Mouse (Mus musculus) Muller cell, postnatal 12 days (primary cell): ENCODE measurements around the gene A730009L09Rik.

Experiments used
- DNase-seq: peaks from one replicate; pipeline ENCODE4 v3.0.0-alpha.2; 2015; ENCODE audit errors: inconsistent ontology term

The A730009L09Rik gene

DNA sequence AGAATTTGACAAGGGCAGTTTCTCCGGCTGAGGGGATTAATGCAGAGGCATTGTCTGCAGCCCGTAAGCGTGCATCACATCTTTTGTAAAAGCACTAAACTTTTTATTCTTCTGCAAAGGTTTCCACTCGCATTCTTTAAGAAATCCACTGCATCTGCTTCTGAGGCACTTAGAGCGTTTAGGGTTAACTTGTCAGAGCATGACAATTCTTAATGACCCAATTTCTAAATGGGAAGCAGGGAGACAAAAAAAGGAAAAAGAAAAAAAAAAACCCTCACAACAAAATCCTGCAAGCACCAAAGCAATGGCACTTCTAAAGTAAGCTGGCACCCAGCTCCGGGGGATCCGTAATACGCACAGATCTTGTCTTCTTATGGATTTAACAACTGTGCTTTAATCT, at the start of gene A730009L09Rik:
Gene A730009L09Rik (plus strand): TSS at position 301 of the 400 bp plus-strand sequence.
- DNase-seq, result no peak

DNA sequence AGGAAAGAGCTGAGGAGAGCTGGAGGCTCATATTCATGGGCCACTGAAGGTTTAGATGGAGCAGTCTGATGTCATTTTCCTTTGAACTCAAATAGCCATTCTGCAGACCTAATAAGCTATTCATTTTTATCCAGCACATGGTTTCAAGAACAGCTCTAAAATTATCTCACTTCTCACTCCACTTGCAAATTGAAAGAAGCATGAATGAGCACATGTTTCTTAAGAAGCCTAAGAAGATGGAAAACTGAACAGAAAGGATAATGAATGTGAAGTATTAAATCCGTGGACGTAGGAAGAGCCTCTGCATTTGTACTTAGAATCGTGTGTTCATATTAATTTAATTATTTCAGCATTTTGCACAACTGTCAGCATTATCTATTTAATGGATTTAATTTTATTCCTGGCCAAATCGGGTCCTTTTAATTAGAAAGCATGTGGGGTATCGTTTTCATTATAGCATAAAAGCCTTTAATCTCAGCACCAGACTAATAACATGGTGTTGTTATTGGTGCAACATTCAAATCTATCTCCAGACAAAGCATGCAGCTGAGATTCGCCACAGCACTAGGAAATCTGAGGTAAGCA, 49.2 kb upstream of the A730009L09Rik start:
- DNase-seq, result peak; percentile 26

DNA sequence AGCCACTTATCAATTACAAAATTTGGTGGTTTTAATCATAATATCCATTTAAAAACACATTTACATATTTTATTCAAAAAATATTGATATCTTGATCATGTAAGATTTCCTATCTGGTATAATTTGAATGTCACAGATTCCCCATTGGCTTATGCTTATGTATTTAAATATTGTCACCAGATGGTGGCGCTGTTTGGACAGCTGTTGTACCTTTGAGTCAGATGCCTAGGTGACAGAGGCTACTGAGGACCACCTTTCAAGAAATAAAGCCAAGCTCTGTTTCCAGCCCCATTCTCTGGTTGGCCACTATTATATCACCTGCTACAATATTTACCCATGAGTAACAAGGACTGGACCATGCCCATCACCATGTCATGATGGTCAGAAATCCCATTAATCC, 46.0 kb upstream of the A730009L09Rik start:
- no peak for DNase-seq

DNA sequence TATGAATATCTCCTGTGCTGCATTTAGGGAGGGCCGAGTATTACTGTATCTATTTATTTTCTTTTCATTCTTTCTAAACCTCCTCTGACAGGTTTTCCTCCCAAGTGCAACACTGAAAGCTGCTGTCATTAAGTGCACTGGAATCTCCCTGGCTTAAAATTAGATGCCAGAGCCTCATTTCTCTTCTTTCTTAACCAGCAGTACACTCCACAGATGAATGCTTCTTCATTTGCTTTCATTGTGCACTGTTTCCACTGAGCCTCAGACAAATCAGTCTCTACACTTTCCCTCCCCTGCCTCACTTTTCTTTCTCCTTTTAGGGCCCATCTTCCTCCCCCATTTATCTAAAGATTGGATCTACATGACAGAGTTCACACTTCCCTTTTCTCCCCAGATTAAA, 44.9 kb upstream of the A730009L09Rik start:
- no peak for DNase-seq

DNA sequence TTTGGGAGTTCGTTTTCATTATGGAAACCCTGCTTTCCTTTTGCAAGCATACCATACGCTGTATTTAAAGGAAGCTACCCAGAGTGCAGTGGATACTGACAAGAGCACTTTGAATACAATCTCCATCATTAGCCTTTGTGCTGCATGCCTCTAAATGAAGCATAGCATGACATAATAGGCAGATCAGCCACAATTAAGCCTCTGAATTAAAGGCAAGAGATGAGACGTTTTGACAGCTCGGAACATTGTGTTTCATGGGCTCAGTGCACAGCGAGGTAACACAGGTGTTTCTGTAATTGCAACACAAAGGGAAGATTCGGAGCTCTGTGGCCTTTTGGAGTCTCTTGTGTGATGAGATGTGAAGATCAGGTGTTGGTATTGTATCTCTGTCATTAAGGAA, 41.5 kb upstream of the A730009L09Rik start:
- no peak for DNase-seq

DNA sequence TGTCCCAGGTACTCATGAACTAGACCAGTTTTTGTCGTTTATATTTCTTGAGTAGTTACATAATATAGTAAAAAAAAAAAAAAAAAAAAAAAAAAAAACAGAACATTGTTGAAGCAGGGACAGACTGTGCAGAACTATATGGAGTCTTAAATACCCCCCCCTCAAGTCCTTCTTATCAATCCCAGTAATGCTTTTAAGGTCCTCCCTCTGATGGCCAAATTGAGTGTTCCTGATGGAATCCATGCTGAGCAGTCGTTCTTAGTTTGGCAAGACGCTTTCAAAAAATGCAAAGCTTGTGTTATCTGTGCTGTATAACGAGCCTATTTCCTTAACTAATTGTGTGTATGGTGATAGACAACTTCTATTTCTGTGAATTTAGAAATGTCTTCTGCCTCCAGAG, 40.2 kb upstream of the A730009L09Rik start:
- DNase-seq, result no peak

DNA sequence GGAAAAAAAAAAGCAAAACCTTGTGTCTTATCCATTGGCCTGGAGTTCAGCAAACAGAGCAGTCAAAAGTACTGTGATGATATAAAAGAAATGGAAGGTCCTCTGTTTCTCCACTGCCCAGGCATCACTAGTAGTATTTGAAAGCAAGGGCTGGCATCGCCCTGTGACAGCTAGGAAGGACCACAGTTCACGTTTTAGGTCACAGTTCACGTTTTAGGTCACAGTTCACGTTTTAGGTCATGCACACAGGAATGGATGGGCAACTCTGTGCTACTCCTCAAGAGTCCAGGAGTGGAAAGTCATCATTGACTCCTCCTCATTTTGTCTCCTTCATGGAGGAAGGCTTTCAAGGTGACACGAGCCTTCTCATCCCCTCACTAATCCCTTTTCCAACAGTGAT, 38.0 kb upstream of the A730009L09Rik start:
- no peak for DNase-seq

DNA sequence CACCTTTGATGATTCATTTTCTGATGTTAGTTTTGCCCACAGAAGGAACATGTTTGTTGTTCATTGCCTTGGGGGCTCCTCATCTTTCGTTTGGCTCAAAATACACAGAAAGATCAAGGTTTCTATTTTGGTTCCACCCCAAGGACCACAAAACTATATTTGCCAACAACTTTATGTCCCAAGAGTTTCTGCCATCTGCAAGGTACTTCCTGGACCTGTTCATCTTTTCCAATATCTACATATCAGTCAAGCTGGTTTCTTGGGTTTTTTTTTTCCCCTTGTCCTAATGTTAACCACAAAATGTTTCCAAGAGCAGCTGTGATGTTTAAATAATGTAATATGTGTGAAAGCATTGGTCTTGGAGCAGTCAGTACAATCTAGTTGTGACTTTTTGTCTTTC, 37.4 kb upstream of the A730009L09Rik start:
- DNase-seq, result no peak

DNA sequence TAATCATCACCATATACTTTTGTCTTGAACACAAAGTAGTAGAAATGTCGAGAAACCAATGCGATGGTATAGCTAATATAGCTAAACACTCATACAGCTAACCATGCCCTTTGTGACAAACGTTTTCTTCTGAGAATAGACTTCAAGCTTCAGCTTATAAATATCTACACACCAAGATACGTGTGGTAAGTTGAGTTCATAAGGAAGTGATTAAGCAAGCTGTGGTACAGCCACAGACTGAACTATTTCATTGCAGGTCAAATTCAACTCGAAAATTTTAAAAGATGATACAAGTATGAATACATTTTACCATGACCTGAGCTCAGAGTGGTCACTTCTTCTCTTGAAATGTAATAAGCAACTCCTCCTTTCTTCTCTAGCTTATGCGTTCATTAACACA, 37.0 kb upstream of the A730009L09Rik start:
- no peak for DNase-seq

DNA sequence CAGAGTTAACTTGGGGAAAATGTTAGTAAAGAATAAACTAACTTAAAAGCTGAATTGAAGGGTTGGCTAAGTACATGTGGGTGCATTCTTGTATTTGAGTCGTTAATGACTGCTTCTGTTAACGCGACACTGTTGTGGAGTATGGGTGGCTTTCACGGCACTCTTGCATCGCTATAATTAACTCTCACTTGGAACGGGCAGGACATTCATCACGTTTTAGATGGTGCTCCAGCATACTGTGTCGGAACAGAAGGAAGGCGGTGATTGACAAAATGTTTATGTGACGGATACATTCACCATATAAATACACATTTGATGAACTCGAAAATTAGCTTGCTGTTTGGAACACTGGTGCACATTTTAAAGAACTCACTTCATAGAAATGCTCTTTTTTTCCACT, 29.0 kb upstream of the A730009L09Rik start:
- no peak for DNase-seq

DNA sequence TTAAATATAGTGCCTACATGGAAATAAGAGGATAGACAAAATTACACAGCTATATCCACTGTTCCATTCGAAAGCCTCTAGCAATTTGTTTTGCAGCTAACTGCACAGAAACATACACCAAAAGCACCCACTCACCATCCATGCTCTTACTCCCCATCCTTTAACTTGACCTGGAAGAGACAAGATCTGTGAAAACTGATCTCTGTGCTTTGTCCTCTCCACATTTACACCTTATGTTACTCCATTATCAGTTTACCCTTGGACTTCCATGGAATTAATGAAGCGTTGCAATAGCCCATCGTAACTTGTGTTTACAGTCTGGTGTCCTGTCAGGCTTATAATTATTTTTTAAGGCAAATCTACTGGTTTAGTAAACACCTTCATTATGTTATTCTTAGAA, 20.1 kb upstream of the A730009L09Rik start:
- no peak for DNase-seq

DNA sequence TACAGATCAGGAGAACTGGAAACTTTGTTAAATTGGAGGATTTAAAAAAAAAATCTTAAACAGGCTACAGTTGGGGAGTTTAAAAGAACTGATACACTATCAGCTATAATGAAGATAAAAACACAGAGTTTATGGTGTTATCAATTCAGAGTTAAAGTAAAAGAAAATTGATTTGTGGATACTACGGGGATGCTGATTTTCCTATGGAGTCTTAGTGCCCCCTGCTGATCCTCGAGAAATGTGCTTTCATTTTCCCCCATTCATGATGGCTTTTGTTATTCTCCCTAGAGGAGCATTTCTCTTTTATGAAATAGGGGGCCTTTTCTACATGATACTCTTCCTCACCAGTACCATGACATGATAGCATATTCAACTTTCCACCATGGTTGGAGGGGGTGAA, 19.5 kb upstream of the A730009L09Rik start:
- peak; percentile 53 for DNase-seq

DNA sequence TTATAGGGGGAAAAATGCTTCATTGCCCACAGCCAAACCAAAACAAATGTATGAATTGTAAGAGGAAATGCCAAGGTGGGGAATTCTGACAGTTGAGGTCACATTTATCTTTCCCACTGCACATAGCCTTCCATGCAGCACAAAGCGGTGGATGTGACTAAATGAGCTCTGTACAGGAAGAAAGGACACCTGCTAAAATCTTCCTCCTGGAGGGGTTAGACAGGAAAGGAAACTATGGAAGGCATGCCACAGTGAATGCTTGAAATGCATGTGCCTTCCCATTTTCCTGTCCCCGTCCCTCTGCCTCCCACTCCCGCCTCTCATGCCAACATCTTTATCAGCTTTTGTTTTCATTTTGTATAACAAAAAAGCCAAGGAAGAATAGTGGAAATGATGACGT, 7.2 kb upstream of the A730009L09Rik start:
- peak; percentile 95 for DNase-seq

DNA sequence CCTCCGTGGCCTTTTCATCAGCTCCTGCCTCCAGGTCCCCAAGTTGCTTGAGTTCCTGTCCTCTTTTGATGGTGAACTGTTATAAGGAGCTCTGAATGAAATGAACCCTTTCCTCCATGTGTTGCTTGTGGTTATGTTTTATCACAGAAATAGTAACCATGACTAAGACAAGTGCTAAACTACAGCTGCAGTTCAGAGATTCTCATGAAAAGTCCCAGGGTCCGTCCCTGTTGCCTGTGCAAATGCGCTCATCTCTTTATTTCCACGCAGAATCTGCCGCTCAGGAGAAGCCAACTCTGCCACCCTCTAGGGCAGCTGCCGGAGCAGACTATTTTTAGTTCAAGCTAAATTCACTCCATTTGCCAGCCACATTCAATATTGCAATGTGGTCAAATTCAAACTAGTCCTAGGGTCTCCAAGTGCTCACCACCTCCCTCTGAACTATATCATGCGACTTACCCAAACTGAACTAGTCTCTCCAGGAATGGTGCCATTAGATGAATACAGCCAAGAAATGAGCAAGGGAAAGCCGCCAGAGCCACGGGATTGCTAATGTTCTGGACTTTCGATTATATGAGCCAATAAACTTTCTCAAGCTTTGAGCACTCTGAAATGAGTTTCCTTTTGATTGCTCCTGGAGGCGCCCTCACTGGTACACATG, 7.2 kb downstream of the A730009L09Rik start:
- no peak for DNase-seq

DNA sequence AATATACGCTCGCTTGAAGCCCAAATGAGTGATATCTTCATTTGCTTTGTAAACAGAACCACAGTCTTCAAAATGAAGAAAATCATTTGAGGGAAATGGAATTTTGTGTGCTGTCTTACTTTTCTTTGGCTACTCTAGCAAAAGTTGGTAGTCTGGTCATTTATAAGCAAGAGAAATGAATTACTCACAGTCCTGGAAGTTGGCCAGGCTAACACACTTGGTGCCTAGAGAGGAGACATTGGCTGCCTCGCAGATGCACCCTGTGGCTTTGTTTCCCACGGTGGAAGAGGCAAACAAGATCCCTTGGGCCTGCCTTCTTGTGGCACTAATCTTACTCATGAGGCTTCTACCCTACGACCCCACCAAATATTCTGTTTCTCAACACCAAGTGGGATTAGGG, 8.1 kb downstream of the A730009L09Rik start:
- DNase-seq, result peak; percentile 59

DNA sequence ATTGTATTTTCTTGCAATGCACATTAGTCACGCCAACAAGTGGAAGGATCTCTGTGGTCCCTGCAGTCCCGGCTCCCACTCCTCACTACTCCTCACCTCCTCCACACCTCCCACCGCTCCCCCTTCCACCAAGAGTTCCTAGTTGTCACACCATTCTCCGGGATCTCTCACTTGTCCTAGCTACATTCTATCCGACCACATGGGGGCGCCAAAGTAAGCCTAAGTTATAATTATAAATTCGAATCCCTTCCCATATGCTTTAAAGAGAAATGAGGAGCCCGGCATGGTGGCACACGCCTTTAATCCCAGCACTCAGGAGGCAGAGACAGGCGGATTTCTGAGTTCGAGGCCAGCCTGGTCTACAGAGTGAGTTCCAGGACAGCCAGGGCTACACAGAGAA, 12.5 kb downstream of the A730009L09Rik start:
- no peak for DNase-seq

DNA sequence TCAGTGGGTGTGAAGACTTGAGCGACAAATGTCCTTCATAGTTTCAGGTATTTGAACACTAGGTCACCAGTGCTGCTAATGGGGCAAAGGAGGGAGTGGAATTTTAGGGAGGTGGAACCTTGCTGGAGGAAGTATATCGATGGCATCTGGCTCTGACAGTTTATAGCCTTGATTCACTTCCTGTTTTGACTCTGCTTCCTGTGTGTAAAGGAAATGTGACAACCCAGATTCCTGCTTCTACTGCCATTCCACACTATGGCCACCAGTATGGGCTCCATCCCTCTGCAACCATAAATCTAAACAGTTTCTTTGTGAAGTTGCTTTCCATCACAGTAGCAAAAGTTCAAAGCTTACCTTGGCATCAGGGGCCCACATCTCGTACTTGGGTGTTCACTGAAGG, 17.9 kb downstream of the A730009L09Rik start:
- no peak for DNase-seq

DNA sequence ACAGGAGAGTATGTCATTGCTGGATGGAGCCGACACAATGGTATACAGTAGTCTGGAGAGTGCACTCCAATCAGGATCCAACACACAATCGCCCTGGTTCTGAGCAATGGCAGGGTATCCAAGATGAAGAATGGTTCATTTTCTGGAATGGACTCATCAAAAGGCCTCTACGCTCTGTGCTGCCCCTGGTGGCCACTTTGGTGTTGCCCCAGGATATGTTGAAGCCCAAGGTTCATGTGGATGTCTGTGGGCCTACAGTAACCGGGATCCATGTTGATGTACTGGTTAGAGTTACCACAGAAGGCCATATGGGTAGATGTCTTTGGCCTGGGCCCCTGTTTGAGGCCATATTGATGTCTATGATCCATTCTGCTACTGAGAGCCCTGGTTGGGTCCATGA, 31.1 kb downstream of the A730009L09Rik start:
- DNase-seq, result no peak

DNA sequence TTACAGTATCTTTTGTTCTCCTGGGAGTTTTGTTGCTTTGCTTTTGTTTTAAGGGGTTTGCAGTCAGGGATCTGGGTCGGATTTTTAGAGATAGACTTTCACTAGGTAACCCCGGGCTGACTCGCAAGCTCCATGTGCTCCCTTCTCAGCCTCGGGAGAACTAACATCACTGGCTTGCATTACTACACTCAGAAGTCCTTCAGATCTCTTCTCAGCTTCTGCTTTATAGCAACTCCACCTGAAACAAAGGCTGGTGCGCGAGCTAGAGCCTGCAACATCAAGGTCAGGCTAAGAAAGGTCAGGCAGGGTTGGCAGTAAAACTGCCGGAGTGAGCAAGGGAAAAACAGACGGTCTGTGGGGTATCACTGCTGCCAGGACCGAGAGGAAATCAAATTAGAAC, 34.2 kb downstream of the A730009L09Rik start:
- no peak for DNase-seq

DNA sequence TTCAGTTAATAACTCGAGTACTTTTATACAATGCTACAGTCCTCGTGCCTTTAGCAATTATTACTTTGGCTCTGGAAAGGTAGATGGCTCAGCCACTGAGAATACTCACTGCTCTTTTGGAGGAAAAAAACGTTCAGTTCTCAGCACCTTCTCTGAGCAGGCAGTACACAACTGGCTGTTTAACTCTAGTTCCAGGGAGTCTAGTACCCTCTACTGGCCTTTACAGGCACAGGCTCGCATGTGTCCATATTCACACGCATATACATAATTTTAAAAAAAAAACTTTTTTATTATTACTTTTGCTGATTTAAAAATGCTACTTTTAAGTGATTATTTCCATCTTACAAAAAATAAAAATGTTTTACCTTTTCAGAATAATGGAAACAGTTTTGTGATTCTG, 35.5 kb downstream of the A730009L09Rik start:
- DNase-seq, result no peak

DNA sequence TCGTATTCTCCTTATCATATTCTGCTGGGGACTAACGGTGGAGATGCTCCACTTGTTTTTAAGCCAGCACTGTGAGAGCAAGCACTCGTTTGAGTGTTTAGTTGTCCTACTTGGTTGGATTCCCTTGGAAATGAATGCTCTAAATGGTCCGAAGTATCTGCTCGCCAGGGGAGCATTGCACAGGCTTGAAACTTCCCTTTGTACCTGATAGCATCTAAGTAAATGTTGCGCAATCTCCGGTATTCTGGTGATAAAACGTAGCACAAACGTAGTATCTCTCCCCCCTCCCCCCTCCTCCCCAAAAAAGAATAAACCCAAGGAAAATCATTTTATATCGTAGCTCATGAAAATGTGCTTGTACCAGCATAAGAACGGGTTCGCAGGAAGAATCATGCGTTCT, 39.1 kb downstream of the A730009L09Rik start:
- DNase-seq, result no peak

DNA sequence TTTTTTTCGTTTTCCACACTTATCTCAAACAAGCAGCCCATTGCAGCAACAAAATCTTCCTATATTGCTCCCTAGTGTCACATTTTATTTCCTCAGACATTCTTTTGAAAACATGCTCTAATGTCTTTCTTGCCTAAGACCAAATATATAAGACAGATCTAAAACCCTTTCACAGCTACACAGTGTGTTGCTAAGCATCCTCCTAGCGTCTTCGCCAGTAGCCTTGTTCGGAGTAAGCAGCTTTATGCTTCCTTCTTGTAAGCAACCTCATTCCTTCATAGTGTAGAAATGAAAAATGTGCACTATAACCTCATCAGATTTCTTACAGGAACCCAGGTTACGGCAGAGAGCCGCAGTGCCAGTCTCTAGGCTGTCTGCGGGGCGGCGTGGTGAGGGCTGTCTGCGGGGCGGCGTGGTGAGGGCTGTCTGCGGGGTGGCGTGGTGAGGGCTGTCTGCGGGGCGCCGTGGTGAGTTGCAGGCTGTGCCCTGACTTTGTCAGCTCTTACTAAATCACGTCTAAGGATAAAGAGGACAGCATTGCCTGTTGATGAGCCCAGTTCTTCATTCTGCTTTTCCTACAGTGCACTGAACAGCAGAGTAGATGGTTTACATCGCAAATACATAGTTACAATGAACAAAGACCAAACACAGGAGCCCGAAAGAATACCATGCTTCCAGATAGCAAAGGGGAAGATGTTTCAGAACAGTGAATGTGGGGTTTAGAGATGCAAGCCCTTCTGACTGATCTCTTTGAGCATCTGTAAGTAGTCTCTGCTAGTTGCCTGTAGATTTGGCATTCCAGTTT, 43.4 kb downstream of the A730009L09Rik start:
- no peak for DNase-seq
